Mouse (Mus musculus) C3H10T1/2 (cell line): Measurements from ENCODE around the gene Olfr1364. TPM values are rescaled to one million over a fixed set of nuclear protein-coding genes. Genes with fewer than 3 reads are reported as not detected.

Source experiments
- polyA plus RNA-seq, 2 experiments: library from polyadenylated mRNA; unstranded; fragments of >200 nt; fragmentation: generic; extraction: Trizol; gene quantifications; one replicate each; pipeline ENCODE4 v1.2.1; 2012; ENCODE audit warnings: missing spikeins in 2 of 2

Olfr1364 gene
- polyA plus RNA-seq, result not detected

GRCm38 (mm10) chr13:21581659-21582058 lies at the start of gene Olfr1364:
Gene Olfr1364, minus strand, starts transcription at chr13:21581759.

GRCm38 (mm10) chr13:21613922-21614321 lies 32.4 kb upstream of the Olfr1364 start, which contains the start of gene Olfr1362:
Gene Olfr1362, minus strand, starts transcription at chr13:21614022.

GRCm38 (mm10) chr13:21559793-21560192 lies 21.8 kb downstream of the Olfr1364 start, which contains the start of gene Olfr1535:
Gene Olfr1535, minus strand, starts transcription at chr13:21559893.

GRCm38 (mm10) chr13:21542708-21543107 lies 38.9 kb downstream of the Olfr1364 start, which contains the start of gene Olfr1366:
Gene Olfr1366, minus strand, starts transcription at chr13:21542808.

GRCm38 (mm10) chr13:21530781-21531201 lies 50.8 kb downstream of the Olfr1364 start, which contains the start of gene Zkscan8:
Gene Zkscan8, minus strand, starts transcription at chr13:21531120.

Other genes starting within 250 kb of the Olfr1364 start
- gene Olfr1367, start 234.8 kb downstream of the Olfr1364 start, polyA plus RNA-seq, result not detected
- 1 to 10 TPM in 1 of 2 experiments, under 1 TPM in 1; 0.33 to 4.3 TPM for gene Zscan12, start 218.9 kb downstream of the Olfr1364 start, polyA plus RNA-seq
- gene Zkscan3, start 179.0 kb downstream of the Olfr1364 start, polyA plus RNA-seq, result 10 to 100 TPM in 1 of 2 experiments, 1 to 10 TPM in 1; 1.0 to 19.6 TPM
- gene Pgbd1, start 140.7 kb downstream of the Olfr1364 start, polyA plus RNA-seq, result not detected
- 1 to 10 TPM in 1 of 2 experiments, under 1 TPM in 1; 0.18 to 5.0 TPM for gene Zscan26, start 128.0 kb downstream of the Olfr1364 start, polyA plus RNA-seq
- not detected for gene Nkapl, start 113.2 kb downstream of the Olfr1364 start, polyA plus RNA-seq
- under 1 TPM in 1 of 2 experiments, not detected in 1; 0.33 TPM for gene Zkscan4, start 102.9 kb downstream of the Olfr1364 start, polyA plus RNA-seq
- not detected for gene Gm10065, start 102.3 kb downstream of the Olfr1364 start, polyA plus RNA-seq
- gene AK157302, start 86.5 kb downstream of the Olfr1364 start, polyA plus RNA-seq, result under 1 TPM; 0.14 to 0.60 TPM
- 10 to 100 TPM; 15.6 to 26.8 TPM for gene Gm11273, start 80.3 kb downstream of the Olfr1364 start, polyA plus RNA-seq
- 1 to 10 TPM in 1 of 2 experiments, under 1 TPM in 1; 0.26 to 1.2 TPM for gene Zkscan8, start 50.6 kb downstream of the Olfr1364 start, polyA plus RNA-seq
- under 1 TPM; 0.01 to 0.05 TPM for gene Olfr1366, start 39.0 kb downstream of the Olfr1364 start, polyA plus RNA-seq
- not detected for gene Olfr1535, start 21.9 kb downstream of the Olfr1364 start, polyA plus RNA-seq
- not detected for gene Olfr1362, start 32.3 kb upstream of the Olfr1364 start, polyA plus RNA-seq
- under 1 TPM in 1 of 2 experiments, not detected in 1; 0.02 TPM for gene Olfr11, start 60.8 kb upstream of the Olfr1364 start, polyA plus RNA-seq
- not detected for gene Olfr1361, start 81.6 kb upstream of the Olfr1364 start, polyA plus RNA-seq
- gene Olfr1360, start 95.6 kb upstream of the Olfr1364 start, polyA plus RNA-seq, result not detected
- gene Olfr1359, start 116.4 kb upstream of the Olfr1364 start, polyA plus RNA-seq, result not detected
- 10 to 100 TPM in 1 of 2 experiments, 1 to 10 TPM in 1; 3.1 to 18.5 TPM for gene Hist1h2bl, start 134.4 kb upstream of the Olfr1364 start, polyA plus RNA-seq
- gene Hist1h2ai, start 134.7 kb upstream of the Olfr1364 start, polyA plus RNA-seq, result 10 to 100 TPM; 16.9 to 23.6 TPM
- 10 to 100 TPM; 14.5 to 88.7 TPM for gene Hist1h3h, start 135.9 kb upstream of the Olfr1364 start, polyA plus RNA-seq
- 10 to 100 TPM in 1 of 2 experiments, 1 to 10 TPM in 1; 2.2 to 12.6 TPM for gene Hist1h2bm, start 140.3 kb upstream of the Olfr1364 start, polyA plus RNA-seq
- 1 to 10 TPM; 4.2 to 5.5 TPM for gene Hist1h4j, start 153.3 kb upstream of the Olfr1364 start, polyA plus RNA-seq
- gene Hist1h4k, start 168.7 kb upstream of the Olfr1364 start, polyA plus RNA-seq, result 10 to 100 TPM in 1 of 2 experiments, 1 to 10 TPM in 1; 7.8 to 28.2 TPM
- gene Hist1h2ak, start 172.1 kb upstream of the Olfr1364 start, polyA plus RNA-seq, result 10 to 100 TPM in 1 of 2 experiments, 1 to 10 TPM in 1; 2.8 to 17.3 TPM
- gene Hist1h2bn, start 172.4 kb upstream of the Olfr1364 start, polyA plus RNA-seq, result 1 to 10 TPM; 2.0 to 7.9 TPM
- 1 to 10 TPM; 1.6 to 7.5 TPM for gene Hist1h1b, start 198.9 kb upstream of the Olfr1364 start, polyA plus RNA-seq
- gene Hist1h3i, start 201.6 kb upstream of the Olfr1364 start, polyA plus RNA-seq, result 10 to 100 TPM; 13.1 to 37.5 TPM
- 10 to 100 TPM; 13.8 to 30.2 TPM for gene Hist1h2an, start 205.5 kb upstream of the Olfr1364 start, polyA plus RNA-seq
- 10 to 100 TPM in 1 of 2 experiments, 1 to 10 TPM in 1; 1.7 to 17.1 TPM for gene Hist1h2bp, start 205.7 kb upstream of the Olfr1364 start, polyA plus RNA-seq
- 10 to 100 TPM; 10.6 to 41.1 TPM for gene Hist1h2bq, start 228.4 kb upstream of the Olfr1364 start, polyA plus RNA-seq
- gene Hist1h2ao, start 228.7 kb upstream of the Olfr1364 start, polyA plus RNA-seq, result 1 to 10 TPM in 1 of 2 experiments, under 1 TPM in 1; 0.84 to 2.2 TPM
- 1 to 10 TPM in 1 of 2 experiments, not detected in 1; 2.9 TPM for gene Hist1h4m, start 230.0 kb upstream of the Olfr1364 start, polyA plus RNA-seq